Mouse (Mus musculus) effector memory CD4-positive, alpha-beta T cell, adult 5 months (primary cell): ENCODE measurements around the gene Samd1. TPM values are rescaled to one million over a fixed set of nuclear protein-coding genes. Genes with fewer than 3 reads are reported as not detected.

Experiments
- polyA plus RNA-seq: library from polyadenylated mRNA; unstranded; fragments of 100-300 nt; shearing (Covaris generic); gene quantifications from one replicate; pipeline ENCODE4 v1.2.1, GENCODE M21; 2017

Samd1 gene
- 6.2 TPM for polyA plus RNA-seq

DNA sequence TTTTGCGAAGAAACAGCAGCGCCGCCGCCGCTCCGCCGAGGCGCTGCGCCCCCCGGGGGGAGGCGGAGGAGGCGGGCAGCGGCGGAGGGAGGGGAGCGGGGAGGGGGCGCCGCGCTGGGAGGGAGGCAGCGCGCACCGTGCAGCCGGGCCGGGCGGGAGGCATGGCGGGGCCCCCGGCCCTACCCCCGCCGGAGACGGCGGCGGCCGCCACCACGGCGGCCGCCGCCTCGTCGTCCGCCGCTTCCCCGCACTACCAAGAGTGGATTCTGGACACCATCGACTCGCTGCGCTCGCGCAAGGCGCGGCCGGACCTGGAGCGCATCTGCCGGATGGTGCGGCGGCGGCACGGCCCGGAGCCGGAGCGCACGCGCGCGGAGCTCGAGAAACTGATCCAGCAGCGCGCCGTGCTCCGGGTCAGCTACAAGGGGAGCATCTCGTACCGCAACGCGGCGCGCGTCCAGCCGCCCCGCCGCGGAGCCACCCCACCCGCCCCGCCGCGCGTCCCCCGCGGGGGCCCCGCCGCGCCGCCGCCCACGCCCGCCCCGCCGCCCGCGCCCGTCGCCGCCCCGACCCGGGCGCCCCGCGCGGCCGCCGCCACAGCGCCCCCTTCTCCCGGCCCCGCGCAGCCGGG, at the start of gene Samd1:
Samd1 (plus strand) TSS at position 162 of the 631 bp plus-strand sequence.

DNA sequence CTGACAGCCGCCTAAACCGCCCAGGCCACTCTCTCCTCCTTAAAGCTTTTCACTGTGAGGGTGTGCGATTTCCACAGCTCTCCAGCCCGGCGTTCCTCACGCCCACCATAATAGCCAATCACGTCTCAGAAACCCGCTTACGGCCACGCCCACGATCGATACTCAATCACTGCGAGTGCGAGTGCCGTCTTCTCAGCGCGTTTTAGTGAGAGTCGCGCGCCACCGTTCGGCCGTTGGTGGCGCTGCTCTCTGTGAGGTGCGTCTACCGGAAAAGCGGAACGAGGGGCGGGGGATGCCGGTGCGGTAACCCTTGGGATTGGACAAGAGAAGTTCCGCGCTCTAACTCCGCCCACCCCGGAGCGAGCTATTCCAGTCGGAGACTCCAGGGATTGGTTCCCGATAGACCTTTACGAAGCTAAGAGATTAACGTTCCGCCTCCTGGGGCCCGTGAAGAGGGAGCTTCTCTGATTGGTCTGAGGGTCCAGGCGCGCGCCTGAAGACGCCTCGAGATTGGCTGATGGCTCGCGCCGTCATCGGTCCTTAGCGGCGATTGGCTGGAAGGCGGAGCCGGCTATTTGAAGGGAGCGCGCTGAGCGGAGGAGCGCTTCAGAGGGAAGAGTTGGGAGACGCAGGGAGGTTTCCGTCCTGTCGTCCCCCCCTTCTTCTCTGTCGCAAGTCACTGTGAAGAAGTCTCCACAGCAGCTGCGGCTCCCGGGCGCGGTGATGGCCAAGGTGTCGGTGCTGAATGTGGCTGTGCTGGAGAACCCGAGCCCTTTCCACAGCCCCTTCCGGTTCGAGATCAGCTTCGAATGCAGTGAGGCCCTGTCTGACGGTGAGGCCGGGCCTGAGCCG, 42.1 kb upstream of the Samd1 start, which contains the start of the genes Gm10644 and Asf1b:
Gm10644 (minus strand) TSS at position 100 of the 852 bp plus-strand sequence.
Asf1b (plus strand) TSS at position 402 of the 852 bp plus-strand sequence.

DNA sequence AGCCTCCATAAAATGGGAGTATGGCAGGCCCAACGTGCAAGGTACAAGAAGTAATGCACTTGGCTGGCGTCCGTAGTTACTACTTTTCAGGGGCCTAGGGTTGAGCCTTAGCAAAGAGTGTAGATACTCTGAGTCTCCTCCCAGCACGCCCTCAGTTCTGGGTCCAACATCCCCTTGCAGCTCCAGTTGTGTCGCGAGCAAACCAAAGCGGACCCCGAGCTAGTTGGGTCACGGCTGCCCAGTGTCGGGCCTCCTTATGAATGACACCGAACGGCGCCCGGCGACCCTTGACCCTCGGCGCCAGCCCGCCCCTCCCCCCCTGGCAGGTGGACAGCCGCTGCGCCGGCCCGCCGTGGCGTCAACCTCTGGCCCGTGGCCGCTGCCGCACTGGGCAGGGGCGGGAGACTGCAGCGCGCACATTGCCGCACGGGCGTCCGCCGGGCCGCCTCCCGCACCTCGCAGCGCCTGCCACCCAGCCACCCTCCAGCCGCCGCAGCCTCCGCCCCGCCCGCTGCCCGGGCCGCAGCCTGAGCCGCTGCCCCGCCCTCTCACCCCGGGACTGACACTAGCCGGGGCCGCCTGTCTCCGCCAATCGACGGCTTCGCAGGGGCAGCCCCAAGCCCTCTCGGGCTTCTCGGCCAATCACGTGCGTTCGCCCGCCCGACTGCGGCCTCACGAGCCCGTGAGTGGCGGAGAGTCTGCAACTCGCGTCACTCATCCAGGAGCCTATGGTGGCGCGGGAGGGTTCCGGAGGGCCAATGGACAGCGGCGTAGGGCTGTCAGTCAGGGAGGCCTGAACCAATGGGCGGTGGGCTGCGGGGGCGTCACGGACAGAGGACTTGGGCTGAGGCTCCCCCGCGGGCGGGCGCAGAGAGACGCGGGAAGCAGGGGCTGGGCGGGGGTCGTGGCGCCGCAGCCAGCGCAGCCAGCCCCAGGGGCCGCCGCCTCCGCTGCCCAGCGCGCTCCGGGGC, 25.0 kb upstream of the Samd1 start, which contains the start of gene Prkaca:
Prkaca (plus strand) TSS at position 844 of the 971 bp plus-strand sequence.

DNA sequence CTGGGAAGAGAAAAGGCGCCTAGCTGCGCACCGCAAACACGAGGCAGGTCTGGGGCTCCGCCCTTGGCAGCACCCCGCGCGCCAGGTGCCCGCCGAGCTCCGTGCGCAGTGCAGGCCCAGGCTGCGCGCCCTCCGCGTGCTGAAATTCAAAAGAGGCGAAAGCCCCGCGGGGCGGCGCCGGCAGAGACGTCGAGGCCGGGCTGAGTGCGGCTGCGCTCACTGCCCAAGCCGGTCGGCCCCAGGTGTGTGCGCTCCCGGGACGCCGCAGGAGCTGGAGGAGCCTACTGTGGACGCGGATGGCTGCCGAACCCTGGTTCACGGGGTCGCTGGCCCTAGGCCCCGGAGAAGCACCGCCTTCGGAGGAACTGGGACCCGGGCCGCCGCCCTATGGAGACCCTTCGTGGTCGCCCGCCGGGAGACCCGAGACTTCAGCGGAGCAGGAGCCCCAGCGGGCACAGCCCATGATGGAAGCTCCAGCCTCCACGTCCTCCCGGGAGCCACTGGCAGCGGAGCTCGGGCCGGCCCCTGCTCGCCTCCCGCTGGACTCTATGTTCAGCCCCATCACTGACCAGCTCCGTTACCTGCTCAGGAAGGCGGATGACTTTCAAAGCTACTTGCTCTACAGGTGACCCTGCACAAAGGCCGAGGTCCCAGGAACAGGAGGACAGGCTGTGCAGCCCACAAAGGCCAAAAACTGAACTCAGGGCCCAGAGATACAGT, 4.0 kb downstream of the Samd1 start, which contains the start of gene 1700067K01Rik:
1700067K01Rik (plus strand) TSS at position 222 of the 720 bp plus-strand sequence.

DNA sequence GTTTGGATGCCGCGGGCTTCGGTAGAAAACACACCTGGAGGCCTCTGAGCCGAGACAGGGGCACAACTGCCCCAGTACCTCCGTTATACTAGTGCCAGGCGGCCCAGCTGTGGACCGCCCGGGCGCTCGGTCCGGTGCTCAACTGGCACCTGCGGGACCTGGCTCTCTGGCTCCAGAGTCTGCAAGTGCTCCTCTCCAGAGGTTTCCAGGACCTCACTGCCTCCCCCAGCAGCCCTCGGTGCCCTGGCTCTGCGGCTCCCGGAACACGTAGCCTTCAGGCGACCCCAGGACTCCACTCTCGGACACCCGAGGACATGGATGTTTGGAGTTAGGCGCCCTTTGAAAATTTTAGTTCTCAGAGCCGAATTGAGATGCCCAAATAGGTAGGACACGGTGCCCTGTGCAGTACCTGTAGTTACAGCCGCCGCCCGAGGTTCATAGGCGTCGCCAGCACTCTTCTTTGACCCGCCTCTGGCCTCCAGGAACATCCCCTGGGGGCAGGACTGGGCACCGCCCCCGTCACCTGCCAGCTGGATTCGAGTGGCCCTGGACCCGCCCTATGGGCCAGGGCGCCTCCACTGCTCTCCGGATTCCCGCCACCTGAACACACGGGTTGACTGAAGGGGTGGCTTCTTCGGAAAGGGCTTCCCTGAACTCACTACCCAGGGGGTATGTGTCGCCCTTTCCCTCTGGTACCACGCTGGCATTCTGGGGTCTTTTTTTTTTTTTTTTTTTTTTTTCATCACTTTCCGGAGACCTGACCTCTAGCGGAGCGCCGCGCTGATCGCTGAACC, 14.4 kb downstream of the Samd1 start, which contains the start of gene 2210011C24Rik:
2210011C24Rik (minus strand) TSS at position 467 of the 794 bp plus-strand sequence.

DNA sequence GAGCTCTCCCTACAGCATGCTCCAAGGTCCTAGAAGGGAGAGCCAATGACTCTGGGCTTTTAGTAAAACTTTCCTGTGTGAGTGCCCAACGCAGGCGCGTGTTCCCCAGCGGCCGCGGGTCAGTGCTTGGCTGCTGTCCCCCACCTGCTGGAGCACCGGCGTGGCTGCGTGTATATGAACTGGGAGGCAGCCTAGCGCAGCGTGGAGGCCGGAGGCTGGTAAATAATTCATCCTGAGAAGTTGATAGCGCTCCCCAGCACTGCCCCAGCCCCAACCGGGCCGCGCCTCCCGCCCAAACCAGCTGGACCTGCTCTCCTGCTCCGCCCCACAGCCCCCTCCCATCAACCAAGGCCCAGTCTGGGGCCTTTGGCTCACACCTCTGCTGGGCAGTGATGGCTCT, 23.6 kb downstream of the Samd1 start, which contains the start of gene Palm3:
Palm3 (plus strand) TSS at position 376 of the 400 bp plus-strand sequence.

DNA sequence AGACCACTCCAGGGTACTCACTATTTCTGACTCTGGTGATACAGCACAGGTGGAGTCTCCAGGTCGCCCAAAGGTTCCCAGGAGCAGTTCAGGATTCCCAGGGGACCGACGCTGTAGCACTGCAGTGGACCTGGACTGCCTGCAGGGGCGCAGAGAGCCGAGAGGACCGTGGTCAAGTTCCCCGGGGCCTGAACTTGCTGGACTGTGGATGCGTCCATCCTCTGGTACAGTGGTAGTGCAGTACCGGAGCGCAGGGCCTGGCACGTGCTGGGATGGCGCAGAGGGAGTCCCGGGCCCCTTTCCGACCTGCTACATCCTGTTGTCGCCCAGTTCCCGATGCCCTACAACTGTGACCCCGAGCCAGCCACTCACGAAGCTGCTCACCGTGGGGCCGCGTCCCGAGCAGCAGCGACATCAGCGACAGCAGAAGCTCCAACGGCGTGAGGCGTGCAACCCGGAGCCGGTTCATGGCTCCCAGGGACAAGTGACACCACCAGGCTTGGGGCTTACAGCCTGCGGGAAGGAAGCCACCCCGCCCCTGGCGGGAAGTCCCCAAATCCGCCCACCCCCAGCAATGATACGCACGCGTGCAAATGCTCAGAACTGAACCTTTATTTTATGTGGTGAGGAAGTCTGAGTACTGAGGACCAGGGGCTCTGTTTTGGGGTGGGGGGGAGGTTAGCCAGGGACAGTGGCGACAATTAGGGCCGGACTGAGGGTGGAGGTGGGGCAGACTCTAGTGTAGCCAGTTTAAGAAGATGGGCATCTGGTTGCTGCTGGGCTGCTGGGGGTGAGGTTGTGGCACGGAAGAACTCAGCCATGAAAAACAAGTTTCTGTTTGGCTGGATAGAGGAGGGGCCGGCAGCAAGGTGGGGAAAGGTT, 44.8 kb downstream of the Samd1 start, which contains the start of gene Il27ra:
Il27ra (minus strand) TSS at position 524 of the 882 bp plus-strand sequence.

DNA sequence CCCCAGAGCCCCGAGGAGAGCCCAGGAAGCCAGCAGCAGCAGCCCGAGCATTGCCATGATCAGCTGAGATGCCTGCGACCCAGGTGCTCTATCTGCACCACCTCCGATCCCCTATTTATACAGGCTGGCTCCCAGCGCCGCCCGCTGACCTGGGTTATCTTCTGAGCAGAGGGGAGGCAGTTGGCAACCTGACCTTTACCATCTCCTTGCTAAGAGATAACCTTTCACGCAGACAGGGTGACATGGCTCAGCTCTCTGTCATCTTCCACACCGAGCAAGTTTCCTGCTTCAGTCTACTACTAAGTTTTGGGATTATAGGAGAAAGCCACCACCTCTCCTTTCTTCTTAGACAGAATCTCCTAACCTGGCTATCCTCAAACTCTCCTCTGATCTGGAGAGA, 47.4 kb downstream of the Samd1 start, which contains the start of gene Rln3:
Rln3 (minus strand) TSS at position 101 of the 400 bp plus-strand sequence.

Other genes with a start within 250 kb of the Samd1 start
- gene Adgrl1, start 97.6 kb upstream of the Samd1 start, polyA plus RNA-seq: 7.7 TPM
- gene Gm10644, start 42.5 kb upstream of the Samd1 start, polyA plus RNA-seq: 0.62 TPM
- gene Asf1b, start 42.2 kb upstream of the Samd1 start, polyA plus RNA-seq: 7.1 TPM
- 36.3 TPM for gene Prkaca, start 24.7 kb upstream of the Samd1 start, polyA plus RNA-seq
- not detected for gene 1700067K01Rik, start 3.8 kb downstream of the Samd1 start, polyA plus RNA-seq
- 1.6 TPM for gene 2210011C24Rik, start 14.5 kb downstream of the Samd1 start, polyA plus RNA-seq
- gene Palm3, start 23.8 kb downstream of the Samd1 start, polyA plus RNA-seq: 7.7 TPM
- 221 TPM for gene Il27ra, start 44.9 kb downstream of the Samd1 start, polyA plus RNA-seq
- 1.6 TPM for gene Rln3, start 47.3 kb downstream of the Samd1 start, polyA plus RNA-seq
- gene Gm10643, start 67.5 kb downstream of the Samd1 start, polyA plus RNA-seq: 1.7 TPM
- gene Rfx1, start 69.2 kb downstream of the Samd1 start, polyA plus RNA-seq: 34.0 TPM
- 31.7 TPM for gene Dcaf15, start 107.1 kb downstream of the Samd1 start, polyA plus RNA-seq
- gene Podnl1, start 128.3 kb downstream of the Samd1 start, polyA plus RNA-seq: 30.8 TPM
- 43.2 TPM for gene Cc2d1a, start 150.3 kb downstream of the Samd1 start, polyA plus RNA-seq
- gene 4930432K21Rik, start 150.4 kb downstream of the Samd1 start, polyA plus RNA-seq: 0.56 TPM
- not detected for gene Nanos3, start 187.5 kb downstream of the Samd1 start, polyA plus RNA-seq
- gene Zswim4, start 239.4 kb downstream of the Samd1 start, polyA plus RNA-seq: 53.2 TPM